Mouse (Mus musculus) G1E (cell line): ENCODE measurements around the gene Creb3l2.

Source experiments
- CTCF ChIP-seq: IDR thresholded peaks from 2 replicates; pipeline ENCODE4 v1.5.1; 2012; ENCODE audit warnings: low read depth, low read length, inconsistent platforms, mixed read lengths
- GATA1 ChIP-seq: IDR thresholded peaks from 2 replicates; pipeline ENCODE4 v1.6.1; 2012; ENCODE audit warnings: borderline replicate concordance, low read length, inconsistent platforms, mixed read lengths
- GATA2 ChIP-seq: IDR thresholded peaks from 2 replicates; pipeline ENCODE4 v1.6.1; 2012; ENCODE audit warnings: low read depth, low read length, inconsistent platforms, borderline replicate concordance
- POLR2AphosphoS5 ChIP-seq: IDR thresholded peaks from 2 replicates; pipeline ENCODE4 v1.6.1; 2012; ENCODE audit warnings: low read depth, low read length, inconsistent platforms; ENCODE audit not compliant: insufficient replicate concordance
- TAL1 ChIP-seq: conservative IDR thresholded peaks from 2 replicates; pipeline ENCODE4 v1.6.1; 2012; ENCODE audit warnings: low read depth, low read length, inconsistent platforms, mixed read lengths

- no peak for TF ChIP-seq CTCF
- TF ChIP-seq TAL1: no peak
- TF ChIP-seq GATA1: no peak
- TF ChIP-seq POLR2AphosphoS5: no peak
- no peak for TF ChIP-seq GATA2
These were observed 105.6 kb downstream of the Creb3l2 start for GRCm38 (mm10) chr6:37336381-37336780.
